14 mouse cellular contexts compared by ENCODE assay signal in the genomic region with DNA sequence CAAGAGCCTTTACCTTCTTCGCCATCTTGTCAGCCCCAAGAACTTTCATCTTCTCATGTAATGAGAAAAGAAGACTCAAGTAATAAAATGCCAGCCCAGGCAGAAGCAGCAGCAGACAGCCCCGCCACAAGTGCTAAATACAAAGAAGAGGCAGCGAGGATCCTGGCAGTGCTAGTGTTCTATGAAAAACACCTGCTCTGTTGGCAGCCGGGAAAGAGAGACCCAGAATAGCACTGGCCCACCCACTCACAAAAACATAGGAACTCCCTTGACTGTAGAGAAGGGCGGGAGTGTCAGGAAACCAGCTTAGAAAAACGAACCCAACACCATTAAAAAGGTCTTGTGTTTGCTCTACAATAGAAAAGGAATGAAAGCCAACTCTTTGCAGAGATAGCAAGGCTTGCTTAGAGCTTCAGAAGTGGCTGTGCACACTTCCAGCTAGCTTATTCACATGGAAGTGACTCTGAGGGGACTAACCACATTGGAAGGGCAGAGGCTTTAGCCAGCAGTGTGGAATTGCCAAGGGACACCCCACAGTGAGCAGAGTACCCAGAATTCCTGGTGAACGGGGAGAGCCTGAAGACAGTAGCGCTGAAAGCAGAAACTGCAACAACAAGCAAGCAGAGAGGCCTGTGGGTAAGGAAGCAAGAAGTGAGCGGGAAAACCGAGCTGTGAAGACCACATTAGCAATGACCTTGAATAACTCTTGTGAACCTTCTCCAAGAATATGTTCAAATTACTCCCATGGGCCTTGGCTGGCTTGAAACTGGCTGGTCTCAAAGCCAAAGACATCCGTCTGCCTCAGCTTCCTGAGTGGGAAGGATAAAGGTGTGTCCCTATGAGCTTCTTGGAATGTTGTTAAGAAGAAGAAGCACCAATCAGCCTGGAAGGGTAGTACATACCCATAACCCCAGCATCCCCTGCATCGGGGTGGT. TPM values are rescaled to one million over a fixed set of nuclear protein-coding genes. Genes with fewer than 3 reads are reported as not detected.
DNase-seq lines count a peak whose midpoint lies in the region; ATAC-seq and TF ChIP-seq lines count a peak whose summit lies in the region.
"Had no signal": no experiment of that assay in that cellular context is flagged by ENCODE, and none has a peak within 500 bp of the region (broad histone marks: within the 10 kb centered on the region; RNA-seq: fewer than 3 reads in every experiment).

No protein-coding gene starts in this region.

- peak; percentile 64 for ATAC-seq in forebrain, postnatal 0 days
- ATAC-seq in forebrain, embryonic 11.5 days (replicated peaks; ENCODE audit: low FRiP score) = no peak
- ATAC-seq: midbrain, embryonic 16.5 days had no signal

- H3K9ac ChIP-seq in forebrain, postnatal 0 days = no peak overlapping the region
- no peak overlapping the region for H3K9ac ChIP-seq in forebrain, embryonic 11.5 days (ENCODE audit: low read length)
- H3K9ac ChIP-seq: embryonic facial prominence, embryonic 15.5 days had no signal

- H3K27ac ChIP-seq in forebrain, postnatal 0 days (ENCODE audit: low read depth, low read length) = no peak overlapping the region
- no peak overlapping the region for H3K27ac ChIP-seq in forebrain, embryonic 11.5 days (ENCODE audit: low read depth, low read length)
- H3K27ac ChIP-seq in layer of hippocampus, adult 2 months = peak overlapping the region; percentile 51
- no peak overlapping the region for H3K27ac ChIP-seq in midbrain, embryonic 10.5 days (replicated peaks)
- H3K27ac ChIP-seq: embryonic facial prominence, embryonic 15.5 days; stomach, postnatal 0 days had no signal

- no peak for TF ChIP-seq CTCF in forebrain, postnatal 0 days (IDR thresholded peaks at IDR 0.05; ENCODE audit: low read depth)
- TF ChIP-seq CTCF in layer of hippocampus, adult 2 months (conservative IDR thresholded peaks at IDR 0.05) = no peak

- intact Hi-C loops in left cerebral cortex, postnatal 36 days (cut with DNase I) = no loop called here

- WGBS in forebrain, postnatal 0 days = 58% methylated on average over 12 of the region's 12 CpGs
- 71% methylated on average over 12 of the region's 12 CpGs for WGBS in forebrain, embryonic 11.5 days
- 75% methylated on average over 12 of the region's 12 CpGs for WGBS in midbrain, embryonic 10.5 days

- no peak overlapping the region for H3K4me3 ChIP-seq in forebrain, postnatal 0 days (ENCODE audit: low read depth, low read length)
- no peak overlapping the region for H3K4me3 ChIP-seq in forebrain, embryonic 11.5 days (ENCODE audit: low read depth, low read length)
- no peak overlapping the region for H3K4me3 ChIP-seq in layer of hippocampus, adult 2 months
- H3K4me3 ChIP-seq in midbrain, embryonic 10.5 days = no peak overlapping the region
- H3K4me3 ChIP-seq: embryonic facial prominence, embryonic 15.5 days had no signal

- H3K4me1 ChIP-seq in forebrain, postnatal 0 days (ENCODE audit: insufficient read depth) = no peaks in the 10 kb centered on the region
- H3K4me1 ChIP-seq in forebrain, embryonic 11.5 days (replicated peaks; ENCODE audit: control insufficient read depth, insufficient read depth, low read length) = no peaks in the 10 kb centered on the region
- H3K4me1 ChIP-seq in midbrain, embryonic 10.5 days = 0 out of 2 replicates have a peak, but pooled peaks cover 3% of the 10 kb centered on the region
- H3K4me1 ChIP-seq: embryonic facial prominence, embryonic 15.5 days had no signal

- H3K27me3 ChIP-seq in forebrain, postnatal 0 days (ENCODE audit: insufficient read depth, low read length) = no peaks in the 10 kb centered on the region
- no peaks in the 10 kb centered on the region for H3K27me3 ChIP-seq in forebrain, embryonic 11.5 days (ENCODE audit: control insufficient read depth, insufficient read depth, low read length)
- H3K27me3 ChIP-seq in midbrain, embryonic 10.5 days (ENCODE audit: low read depth, poor library complexity, severe bottlenecking) = no peaks in the 10 kb centered on the region
- H3K27me3 ChIP-seq: embryonic facial prominence, embryonic 15.5 days had no signal

- H3K9me3 ChIP-seq in forebrain, postnatal 0 days (ENCODE audit: low read length) = no peaks in the 10 kb centered on the region
- no peaks in the 10 kb centered on the region for H3K9me3 ChIP-seq in forebrain, embryonic 11.5 days (ENCODE audit: control insufficient read depth, low read length)
- H3K9me3 ChIP-seq in midbrain, embryonic 10.5 days (replicated peaks) = no peaks in the 10 kb centered on the region
- H3K9me3 ChIP-seq: embryonic facial prominence, embryonic 15.5 days had no signal

- no peaks in the 10 kb centered on the region for H3K36me3 ChIP-seq in forebrain, postnatal 0 days (ENCODE audit: insufficient read depth)
- no peaks in the 10 kb centered on the region for H3K36me3 ChIP-seq in forebrain, embryonic 11.5 days (ENCODE audit: control insufficient read depth, insufficient read depth, low read length)
- no peaks in the 10 kb centered on the region for H3K36me3 ChIP-seq in midbrain, embryonic 10.5 days
- H3K36me3 ChIP-seq: embryonic facial prominence, embryonic 15.5 days had no signal

- peak; percentile 55 for DNase-seq in forebrain, postnatal 0 days
- DNase-seq in forebrain, embryonic 11.5 days (ENCODE audit: low spot score) = no peak
- DNase-seq in NIH3T3 (ENCODE audit: low read depth) = peak; percentile 14
- DNase-seq in layer of hippocampus, adult 2 months (ENCODE audit: low spot score in 2 of 2) = peak; percentile 68 to 81
- DNase-seq in left cerebral cortex, postnatal 36 days (ENCODE audit: low spot score in 2 of 2) = peak; percentile 79 to 80
- no peak for DNase-seq in urinary bladder, adult 18-20 months (ENCODE audit: low spot score in 2 of 2)
- no peak for DNase-seq in adrenal gland, postnatal 4 days (ENCODE audit: low spot score in 2 of 2)
- DNase-seq in midbrain, embryonic 10.5 days (ENCODE audit: low spot score) = no peak
- DNase-seq: gastrocnemius, postnatal 10 days; kidney, postnatal 25 days; lung, adult 18-20 months had no signal

- H3K4me2 ChIP-seq in forebrain, postnatal 0 days (ENCODE audit: low read depth) = no peak overlapping the region
- no peak overlapping the region for H3K4me2 ChIP-seq in forebrain, embryonic 11.5 days (ENCODE audit: low read depth, low read length, severe bottlenecking)
- H3K4me2 ChIP-seq: embryonic facial prominence, embryonic 15.5 days had no signal

RNA-seq across cellular contexts. Expression of a gene that starts 20.4 kb away (rescaled TPM):
- 245 and 299 TPM in 2 replicates for total RNA-seq in forebrain, postnatal 0 days (2014; rRNA removed)
- polyA plus RNA-seq in forebrain, postnatal 0 days (2015; fragmentation: Nextera tagmentation; extraction: Ambion mirVana) = 187 and 229 TPM in 2 replicates
- polyA plus RNA-seq in forebrain, embryonic 11.5 days (2014; fragmentation: Nextera tagmentation; extraction: Ambion mirVana) = 1,010 and 1,015 TPM in 2 replicates
- 100 to 1,000 TPM; 431 to 439 TPM for total RNA-seq in layer of hippocampus, adult 2 months (2021)
- 100 to 1,000 TPM; 321 to 436 TPM for total RNA-seq in left cerebral cortex, postnatal 36 days (2021)
- 100 to 1,000 TPM; 475 to 530 TPM for total RNA-seq in adrenal gland, postnatal 4 days (2021)
- 440 and 471 TPM in 2 replicates for polyA plus RNA-seq in midbrain, embryonic 10.5 days (2016; fragmentation: Nextera tagmentation; extraction: Ambion mirVana)

RNA-seq across cellular contexts. Expression of a gene that starts 39.1 kb away (rescaled TPM):
- total RNA-seq in forebrain, postnatal 0 days (2014; rRNA removed) = 46.3 and 54.9 TPM in 2 replicates
- 111 and 144 TPM in 2 replicates for polyA plus RNA-seq in forebrain, postnatal 0 days (2015; fragmentation: Nextera tagmentation; extraction: Ambion mirVana)
- 111 and 112 TPM in 2 replicates for polyA plus RNA-seq in forebrain, embryonic 11.5 days (2014; fragmentation: Nextera tagmentation; extraction: Ambion mirVana)
- total RNA-seq in layer of hippocampus, adult 2 months (2021) = 10 to 100 TPM; 33.2 to 38.4 TPM
- total RNA-seq in left cerebral cortex, postnatal 36 days (2021) = 10 to 100 TPM; 31.1 to 33.9 TPM
- total RNA-seq in adrenal gland, postnatal 4 days (2021) = 10 to 100 TPM; 76.2 to 81.3 TPM
- 96.1 and 103 TPM in 2 replicates for polyA plus RNA-seq in midbrain, embryonic 10.5 days (2016; fragmentation: Nextera tagmentation; extraction: Ambion mirVana)

RNA-seq across cellular contexts. Expression of a gene that starts 47.8 kb away (rescaled TPM):
- total RNA-seq in forebrain, postnatal 0 days (2014; rRNA removed) = 4.3 and 7.0 TPM in 2 replicates
- 4.5 and 8.6 TPM in 2 replicates for polyA plus RNA-seq in forebrain, postnatal 0 days (2015; fragmentation: Nextera tagmentation; extraction: Ambion mirVana)
- polyA plus RNA-seq in forebrain, embryonic 11.5 days (2014; fragmentation: Nextera tagmentation; extraction: Ambion mirVana) = 8.3 and 9.5 TPM in 2 replicates
- 10 to 100 TPM in 1 of 2 experiments, 1 to 10 TPM in 1; 8.1 to 11.1 TPM for total RNA-seq in layer of hippocampus, adult 2 months (2021)
- total RNA-seq in left cerebral cortex, postnatal 36 days (2021) = 10 to 100 TPM; 11.6 to 12.5 TPM
- 1 to 10 TPM; 3.7 to 4.1 TPM for total RNA-seq in adrenal gland, postnatal 4 days (2021)
- polyA plus RNA-seq in midbrain, embryonic 10.5 days (2016; fragmentation: Nextera tagmentation; extraction: Ambion mirVana) = 7.9 and 8.0 TPM in 2 replicates

Comparison
In these comparisons a context has a peak if more than half of its experiments do, and no peak if none do; other contexts are left out.
1. DNase-seq: peak in forebrain, postnatal 0 days (single experiment), NIH3T3 (single experiment), layer of hippocampus, adult 2 months (2 of 2) and left cerebral cortex, postnatal 36 days (2 of 2); none in forebrain, embryonic 11.5 days (single experiment), urinary bladder, adult 18-20 months (0 of 2), adrenal gland, postnatal 4 days (0 of 2) and midbrain, embryonic 10.5 days (single experiment).